ENCODE assay signal across 9 mouse cellular contexts in the genomic region with DNA sequence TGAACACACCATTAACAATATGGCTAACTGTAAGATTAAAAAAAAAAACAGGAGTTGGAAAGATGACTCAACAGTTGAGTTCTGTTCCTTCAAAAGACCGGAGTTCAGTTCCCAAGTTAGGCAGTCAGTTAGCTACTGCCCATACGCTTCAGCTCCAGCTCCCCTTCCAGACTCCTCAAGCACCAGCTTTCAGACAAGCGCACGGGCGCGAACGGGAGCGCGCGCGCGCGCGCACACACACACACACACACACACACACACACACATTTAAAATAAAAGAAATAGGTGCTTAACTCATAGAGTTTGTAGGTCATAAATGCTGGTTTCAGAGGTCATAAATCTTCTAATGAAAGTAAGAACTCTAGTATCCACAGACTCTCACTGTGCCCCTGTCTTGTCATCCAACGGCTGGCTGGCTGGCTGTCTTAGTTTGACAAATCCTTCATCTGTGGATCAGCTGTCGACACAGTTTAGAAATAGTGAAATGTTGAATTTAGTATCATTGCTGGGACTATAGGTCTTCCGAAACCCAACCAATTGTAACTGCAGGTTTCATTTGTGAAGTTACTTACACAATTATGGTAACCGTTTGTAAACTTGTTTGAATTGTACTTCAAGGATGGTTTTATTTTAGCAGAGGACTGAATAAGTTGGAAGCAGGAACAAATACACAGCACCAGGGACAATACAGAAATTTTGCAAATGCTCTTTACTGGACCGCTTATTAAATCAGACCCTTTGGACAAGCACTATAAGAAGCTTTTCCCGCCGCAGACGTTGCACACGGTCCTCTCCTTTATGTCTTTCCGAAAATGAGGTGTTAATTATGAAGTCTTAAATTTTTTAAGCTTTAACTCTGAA. TPM values are rescaled to one million over a fixed set of nuclear protein-coding genes. Genes with fewer than 3 reads are reported as not detected.
A peak's percentile ranks its signal among the peaks of the same experiment; 100 is the strongest.
DNase-seq lines count a peak whose midpoint lies in the region; ATAC-seq and TF ChIP-seq lines count a peak whose summit lies in the region.
"Had no signal": no experiment of that assay in that cellular context is flagged by ENCODE, and none has a peak within 500 bp of the region (broad histone marks: within the 10 kb centered on the region; RNA-seq: fewer than 3 reads in every experiment).

No protein-coding gene starts in this region.

- TF ChIP-seq EP300 in MEL (IDR thresholded peaks at IDR 0.05; ENCODE audit: low read depth in 1 of 2, low read length in 2 of 2), result no peak

- no peak for TF ChIP-seq RAD21 in MEL (IDR thresholded peaks at IDR 0.05; ENCODE audit: low read depth, low read length)

- peak overlapping the region; percentile 69 for H3K9ac ChIP-seq in MEL (ENCODE audit: control insufficient read depth, low read depth, low read length, poor library complexity, severe bottlenecking)

- no peak for TF ChIP-seq CTCF in MEL (IDR thresholded peaks at IDR 0.05 in 2 of 3, conservative IDR thresholded peaks at IDR 0.05 in 1 of 3; ENCODE audit: control insufficient read depth in 1 of 3, insufficient read depth in 1 of 3, low read depth in 2 of 3, low read length in 3 of 3, poor library complexity in 1 of 3, severe bottlenecking in 1 of 3)

- peak overlapping the region; percentile 77 for H3K27ac ChIP-seq in MEL (ENCODE audit: control insufficient read depth, low read depth, low read length)

- H3K4me3 ChIP-seq in MEL (ENCODE audit: control insufficient read depth in 1 of 2, insufficient read depth in 1 of 2, low read depth in 2 of 2, low read length in 2 of 2), result peak overlapping the region; percentile 57 to 79

- H3K9me3 ChIP-seq in MEL (replicated peaks; ENCODE audit: insufficient read depth, low read length), result no peaks in the 10 kb centered on the region

- no peaks in the 10 kb centered on the region; the same call in 1 of the 2 replicates for H3K79me2 ChIP-seq in MEL (ENCODE audit: control insufficient read depth, insufficient read depth, low read length, poor library complexity)

- H3K27me3 ChIP-seq in MEL (ENCODE audit: control insufficient read depth in 1 of 2, insufficient read depth in 2 of 2, low read length in 2 of 2), result no peaks in the 10 kb centered on the region

- peaks cover 0 to 2% of the 10 kb centered on the region in 2 experiments; a peak in 1 of 4 replicates for H3K4me1 ChIP-seq in MEL (ENCODE audit: control insufficient read depth in 1 of 2, insufficient read depth in 2 of 2, low read length in 2 of 2)

- ATAC-seq in common myeloid progenitor, adult 5-6 weeks (replicated peaks; ENCODE audit: low read depth, poor library complexity, severe bottlenecking), result peak; percentile 28

- H3K36me3 ChIP-seq in MEL (ENCODE audit: control insufficient read depth in 1 of 2, insufficient read depth in 2 of 2, low read length in 2 of 2), result peaks cover 0 to 10% of the 10 kb centered on the region in 2 experiments; a peak in 2 of 4 replicates

- TF ChIP-seq POLR2A in MEL (IDR thresholded peaks at IDR 0.05; ENCODE audit: control insufficient read depth in 1 of 2, insufficient read depth in 1 of 2, low read depth in 1 of 2, low read length in 2 of 2, poor library complexity in 1 of 2), result no peak

- DNase-seq in 416B (ENCODE audit: low read depth) (peak; percentile 97), MEL (ENCODE audit: low read depth, low spot score) (peak; percentile 95)
- peak; percentile 53 for DNase-seq in heart, adult 8-10 months (ENCODE audit: low spot score)
- peak; percentile 71 for DNase-seq in kidney, postnatal 10 days
- peak; percentile 47 for DNase-seq in lung, postnatal 14 days
- DNase-seq in right cerebral cortex, postnatal 4 days, result peak; percentile 58
- DNase-seq in urinary bladder, adult 2 months (ENCODE audit: low spot score), result no peak

TF ChIP-seq in MEL, 35 proteins besides CTCF, POLR2A, EP300 and RAD21:
- TF ChIP-seq GATA1 (IDR thresholded peaks at IDR 0.05; ENCODE audit: low read depth, low read length) (0 out of 2 replicates have a peak, but pooled peaks have one; percentile 1), TAL1 (IDR thresholded peaks at IDR 0.05; ENCODE audit: low read length) (no peak), TBP (IDR thresholded peaks at IDR 0.05; ENCODE audit: low read depth, low read length) (peak; percentile 79; the same call in 1 of the 2 replicates)

RNA-seq across cellular contexts. Expression of a gene that starts 16.2 kb away (rescaled TPM):
- total RNA-seq in MEL (2012; rRNA removed), result 0.07 TPM in 1 of 2 replicates, not detected in the other
- under 1 TPM in 1 of 2 experiments, not detected in 1; 0.25 TPM for polyA plus RNA-seq in MEL (2012; ENCODE audit: insufficient read depth in 1 of 2, insufficient read length in 2 of 2, low read depth in 1 of 2, low replicate concordance in 2 of 2, missing spikeins in 1 of 2)
- total RNA-seq in common myeloid progenitor, adult 5-6 weeks (2017), result not detected in 2 replicates
- total RNA-seq in heart, adult 8-10 months (2022), result not detected
- not detected in 2 replicates for polyA plus RNA-seq in urinary bladder, adult 2 months (2012; rRNA removed)
- total RNA-seq: gastrocnemius, postnatal 36 days had no signal

RNA-seq across cellular contexts. Expression of a gene that starts 25.8 kb away (rescaled TPM):
- 12.5 and 16.2 TPM in 2 replicates for total RNA-seq in MEL (2012; rRNA removed)
- polyA plus RNA-seq in MEL (2012; ENCODE audit: insufficient read depth in 1 of 2, insufficient read length in 2 of 2, low read depth in 1 of 2, low replicate concordance in 2 of 2, missing spikeins in 1 of 2), result 10 to 100 TPM in 1 of 2 experiments, not detected in 1; 14.2 TPM
- total RNA-seq in common myeloid progenitor, adult 5-6 weeks (2017), result 14.7 and 15.6 TPM in 2 replicates
- total RNA-seq in heart, adult 8-10 months (2022), result 1 to 10 TPM; 4.1 to 4.8 (median 4.7) TPM
- 7.9 TPM in 2 replicates for polyA plus RNA-seq in urinary bladder, adult 2 months (2012; rRNA removed)

RNA-seq across cellular contexts. Expression of a gene that starts 39.2 kb away (rescaled TPM):
- not detected in 2 replicates for total RNA-seq in MEL (2012; rRNA removed)
- not detected for polyA plus RNA-seq in MEL (2012; ENCODE audit: insufficient read depth in 1 of 2, insufficient read length in 2 of 2, low read depth in 1 of 2, low replicate concordance in 2 of 2, missing spikeins in 1 of 2)
- not detected in 2 replicates for total RNA-seq in common myeloid progenitor, adult 5-6 weeks (2017)
- total RNA-seq in heart, adult 8-10 months (2022), result not detected
- 0.04 TPM in 1 of 2 replicates, not detected in the other for polyA plus RNA-seq in urinary bladder, adult 2 months (2012; rRNA removed)
- total RNA-seq: gastrocnemius, postnatal 36 days had no signal
